Mouse (Mus musculus) mature B cell (primary cell): ENCODE results near the gene Nfix.

Source experiments
- in situ Hi-C: fragments of 300-500 bp; cut with MboI; formaldehyde crosslinking; loops from 2 replicates; pipeline ENCODE4 v1.14.3; 2019

Gene Nfix

DNA sequence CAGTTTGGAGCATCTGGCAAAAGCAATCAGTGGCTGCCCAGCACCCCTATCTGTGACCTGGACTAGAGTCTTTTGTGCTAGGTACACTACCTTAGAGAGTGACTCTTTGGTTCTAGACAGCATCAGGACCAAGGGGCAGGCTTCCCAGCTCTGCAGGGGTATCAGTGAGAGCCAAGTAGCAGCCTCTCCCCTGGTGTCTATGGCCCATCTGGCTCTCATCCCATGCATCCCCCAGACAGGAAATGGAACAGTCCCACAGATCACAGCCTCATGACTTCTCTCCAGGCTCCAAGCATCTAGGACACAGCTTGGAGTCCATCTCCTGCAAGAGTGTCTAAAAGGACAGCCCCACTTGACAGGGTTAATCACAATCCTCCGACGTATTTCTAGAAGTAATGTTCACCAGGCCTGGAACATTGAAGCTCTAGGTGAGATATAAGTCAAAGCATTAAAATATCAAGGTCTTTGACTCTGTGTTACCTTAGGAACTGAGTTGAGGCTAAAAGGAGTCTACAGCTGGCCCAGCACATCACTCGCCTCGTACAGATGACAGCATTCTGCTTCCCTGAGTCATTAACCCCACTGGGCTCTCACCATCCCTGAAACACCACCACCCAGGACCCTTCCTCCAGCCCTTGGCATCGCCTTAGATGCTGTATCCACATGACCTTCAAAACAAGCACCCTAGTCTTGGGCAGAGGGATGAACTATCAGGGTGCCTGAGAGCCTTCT, 81.0 kb downstream of the Nfix start:
- in situ Hi-C loops: no loop called here

DNA sequence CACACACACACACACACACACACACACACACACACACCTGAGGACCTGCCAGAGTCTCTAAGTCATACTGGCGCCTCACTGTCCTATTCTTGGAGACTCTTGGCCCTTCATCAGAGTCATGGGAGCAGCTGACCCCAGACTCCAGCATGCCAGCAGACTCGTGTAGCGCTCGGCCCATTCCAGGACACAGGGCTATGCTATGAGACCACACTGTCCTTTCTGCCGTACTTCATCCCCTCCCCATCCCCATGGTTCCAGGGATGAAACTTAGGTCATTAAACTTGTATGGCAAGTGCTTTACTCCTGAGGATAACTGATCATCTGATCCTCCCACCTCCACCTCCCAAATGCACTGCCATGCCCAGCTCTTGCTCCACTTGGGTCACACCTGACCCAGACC, 81.7 kb downstream of the Nfix start:
- in situ Hi-C loops: no loop called here

DNA sequence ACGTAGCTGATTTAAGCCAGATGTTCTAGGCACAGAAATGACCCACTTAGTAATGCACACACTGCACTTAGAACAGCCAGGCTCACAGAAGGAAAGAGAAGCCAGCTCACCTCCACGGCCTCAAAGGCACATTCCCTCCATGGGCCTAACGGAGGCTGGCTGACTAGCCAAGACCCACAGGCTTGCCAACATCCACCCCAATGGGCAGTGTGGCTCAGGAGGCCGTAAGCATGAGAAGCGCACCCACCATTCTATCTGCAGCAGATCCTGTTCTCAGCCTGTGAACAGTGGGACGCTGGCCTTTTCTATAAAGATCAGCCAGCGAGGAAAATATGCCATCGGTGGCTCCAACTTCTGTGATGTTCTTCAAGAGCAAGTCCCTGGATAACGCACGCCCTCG, 83.4 kb downstream of the Nfix start:
- in situ Hi-C loops: no loop called here

DNA sequence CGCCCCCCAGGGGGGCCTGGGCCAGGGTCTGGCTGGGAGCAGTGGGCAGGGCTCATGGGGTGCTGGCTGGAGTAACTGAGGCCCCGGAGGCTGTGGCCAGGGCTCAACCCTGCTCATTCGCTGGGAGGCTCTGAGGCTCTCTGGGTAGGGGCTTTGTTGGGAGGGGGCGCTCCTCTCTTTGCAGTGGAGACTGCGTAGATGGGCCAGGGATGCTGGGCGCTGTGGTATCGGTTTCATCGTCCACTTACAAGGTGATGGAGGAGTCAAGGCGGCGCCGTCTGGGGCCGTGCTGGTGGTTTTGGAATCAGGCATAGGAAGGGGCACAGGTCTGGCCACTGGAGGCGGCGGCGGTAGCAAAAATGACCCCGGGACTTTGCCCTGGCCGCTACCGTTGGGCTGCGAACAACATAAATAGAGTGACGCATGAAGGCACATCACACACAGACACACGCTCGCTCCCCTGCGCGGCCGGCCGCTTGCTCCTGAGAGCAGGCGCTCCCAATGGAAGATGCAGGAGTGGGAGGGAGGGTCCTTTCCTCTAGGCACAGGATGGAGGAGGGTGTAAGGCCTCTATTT, 84.2 kb downstream of the Nfix start:
- in situ Hi-C loops: no loop called here

DNA sequence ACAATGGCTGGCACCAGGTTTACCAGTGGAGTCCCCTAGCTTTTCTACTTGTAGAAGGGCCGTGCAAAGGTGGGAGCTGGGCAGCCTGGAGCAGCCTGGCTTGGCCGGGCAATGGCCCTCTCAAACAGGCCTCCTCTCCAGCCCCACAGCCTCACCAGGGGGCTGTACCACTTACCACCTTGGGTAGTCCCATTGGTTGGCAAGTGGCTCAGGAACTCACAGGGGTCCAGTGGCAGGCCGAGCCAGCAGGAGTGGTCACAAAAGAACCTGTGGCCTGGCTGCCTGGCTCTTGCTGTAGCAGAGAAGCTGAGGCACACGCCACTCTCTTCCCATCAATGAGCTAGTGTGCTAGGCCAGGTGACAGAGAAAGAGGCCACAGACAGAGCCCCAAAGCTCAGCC, 86.0 kb downstream of the Nfix start:
- in situ Hi-C loops: no loop called here

DNA sequence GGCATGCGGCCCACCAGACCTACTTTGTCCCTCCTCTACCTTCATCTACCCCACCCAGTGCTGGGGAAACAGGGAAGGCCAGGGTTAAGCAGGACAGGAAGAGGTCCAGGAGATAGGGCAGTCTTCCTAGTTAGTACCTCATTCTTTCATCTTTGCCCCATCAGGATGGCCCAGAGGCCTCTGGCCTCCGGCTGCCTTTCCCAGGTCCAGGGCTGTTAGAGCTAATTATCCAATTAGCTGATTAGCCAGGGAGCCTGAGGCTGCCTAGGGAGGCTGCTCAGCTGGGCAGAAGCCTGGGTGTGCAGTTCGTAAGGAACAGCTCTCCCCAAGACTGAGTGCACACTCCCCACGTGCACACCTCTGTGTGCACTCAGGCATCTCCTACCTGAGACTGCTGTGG, 86.8 kb downstream of the Nfix start:
- in situ Hi-C loops: no loop called here

DNA sequence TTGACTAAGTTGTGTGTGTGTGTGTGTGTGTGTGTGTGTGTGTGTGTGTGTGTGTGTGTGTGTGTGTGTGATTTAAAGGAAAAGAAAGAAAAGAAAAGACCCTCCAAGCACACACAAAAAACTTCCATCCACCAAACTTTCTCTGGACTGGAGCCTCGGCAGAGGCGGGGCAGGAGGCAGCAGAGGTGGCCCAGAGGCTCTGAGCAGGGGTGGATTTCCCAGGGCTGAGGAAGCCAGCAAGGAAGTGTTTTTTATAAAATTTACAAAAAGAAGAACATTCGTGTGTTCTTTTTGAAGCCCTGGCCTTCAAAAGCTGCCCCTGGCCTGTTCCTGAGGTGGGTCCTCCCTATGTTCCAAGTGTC, 87.4 kb downstream of the Nfix start:
- in situ Hi-C loops: no loop called here

DNA sequence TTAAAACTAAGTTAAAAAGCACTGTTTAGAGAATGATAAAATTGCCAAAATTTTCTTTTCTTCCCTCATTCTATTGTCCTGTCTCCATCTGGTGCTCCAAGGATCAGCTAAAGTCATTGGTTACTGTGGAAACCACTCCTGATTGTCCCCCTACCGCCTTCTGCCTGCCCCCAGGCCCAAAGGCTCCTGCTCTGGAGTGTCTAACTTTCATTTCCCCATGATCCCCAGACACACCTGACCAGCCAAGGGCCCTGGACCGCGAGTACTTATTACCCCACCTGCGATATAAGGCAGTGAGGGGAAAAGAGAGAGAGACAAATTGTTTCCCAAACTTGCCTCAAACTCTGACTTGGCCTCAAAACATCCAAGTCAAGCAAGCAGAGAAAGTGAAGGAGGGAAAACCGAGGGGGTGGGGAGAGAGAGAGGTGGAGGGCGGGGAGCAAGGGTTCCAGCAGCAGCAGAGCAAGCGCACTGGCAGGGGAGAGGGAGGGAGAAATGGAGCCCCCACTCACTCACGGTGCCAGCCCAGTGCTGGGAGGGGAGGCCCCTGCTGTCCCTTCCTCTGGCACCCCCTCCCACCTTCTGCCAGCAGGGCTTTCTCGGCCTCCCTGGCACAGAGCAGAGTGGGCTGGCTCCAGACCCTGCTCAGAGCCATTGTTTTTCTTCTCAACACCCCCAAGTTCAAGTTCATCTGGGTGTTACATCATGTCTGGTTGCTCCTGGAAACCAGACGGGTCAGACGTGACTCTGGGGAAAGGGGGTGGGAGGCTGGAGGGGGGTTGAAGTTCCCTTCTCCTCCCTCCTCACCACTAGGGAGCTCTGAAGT, 88.0 kb downstream of the Nfix start:
- in situ Hi-C loops: no loop called here

DNA sequence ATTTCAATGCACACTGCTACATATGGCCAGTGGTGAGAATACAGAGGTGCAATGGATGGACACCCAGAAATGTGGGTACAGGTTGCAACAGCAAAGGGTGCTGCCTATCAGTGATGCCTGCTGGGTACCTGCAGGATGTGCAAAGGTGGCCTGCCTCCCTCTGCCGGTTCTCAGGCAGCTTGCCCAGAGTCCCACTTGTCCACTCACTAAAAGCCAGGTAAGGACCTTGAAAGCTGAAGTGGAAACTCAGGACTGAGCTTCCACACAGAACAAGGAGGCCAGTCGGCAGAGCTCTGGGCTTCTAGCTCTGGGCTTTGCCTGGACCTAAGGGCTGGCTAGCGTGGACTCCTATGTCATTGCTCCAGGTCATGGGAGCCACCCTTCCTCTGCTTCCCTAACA, 88.8 kb downstream of the Nfix start:
- in situ Hi-C loops: no loop called here

DNA sequence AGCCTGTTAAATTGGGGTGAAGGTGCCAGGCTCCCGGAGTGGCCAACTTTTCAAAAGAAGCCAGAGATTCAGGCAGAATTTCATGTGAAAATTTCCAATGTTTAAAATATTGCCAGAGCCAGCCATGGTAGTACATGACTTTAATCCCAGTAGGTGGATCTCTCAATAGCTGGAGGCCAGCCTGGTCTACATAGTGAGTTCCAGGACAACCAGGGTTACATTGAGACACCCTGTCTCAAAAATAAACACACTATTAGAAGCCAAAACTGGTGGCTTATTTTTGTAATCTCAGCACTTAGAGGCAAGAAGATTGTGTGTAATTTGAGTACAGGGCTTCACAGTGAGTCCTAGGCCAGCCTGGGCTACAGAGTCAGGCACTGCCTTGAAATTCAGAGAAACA, 90.2 kb downstream of the Nfix start:
- in situ Hi-C loops: loop anchor here (5.0 kb wide), 1 partner anchor 102 kb away; no protein-coding TSS in a partner anchor

DNA sequence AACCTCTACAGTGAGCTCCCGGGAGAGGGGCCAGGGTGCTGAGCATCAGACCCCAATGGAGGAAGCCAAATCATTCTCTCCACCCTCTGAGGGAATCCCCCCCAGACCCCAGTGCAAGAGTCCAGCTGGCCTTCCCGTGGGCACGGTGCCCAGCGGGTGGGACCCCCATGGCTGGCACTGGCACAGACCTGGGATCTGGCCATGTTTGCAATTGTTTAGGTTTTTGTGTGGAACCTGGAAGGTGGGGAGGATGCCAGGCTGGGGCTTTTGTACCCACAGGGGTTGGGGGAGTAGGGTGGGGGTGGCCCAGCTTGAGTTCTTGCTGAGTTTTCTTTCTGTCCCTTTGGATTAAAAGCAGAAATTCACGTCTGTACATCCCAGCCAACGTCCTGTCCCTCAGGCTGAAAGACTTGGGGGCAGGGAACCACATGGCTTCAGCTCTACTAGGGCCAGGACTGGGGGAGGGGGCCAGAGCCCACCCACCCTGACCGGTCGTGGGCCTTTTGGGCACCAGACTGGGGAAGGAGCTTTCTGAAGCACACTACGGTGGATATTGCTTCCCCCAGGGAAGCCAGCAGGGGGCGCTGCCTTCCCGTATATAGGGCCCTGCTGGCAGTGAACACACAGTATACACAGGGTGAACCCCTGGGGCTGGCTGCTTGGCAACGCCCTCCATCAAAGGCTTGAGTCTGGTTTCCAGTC, 91.2 kb downstream of the Nfix start:
- in situ Hi-C loops: loop anchor here (5.0 kb wide), 1 partner anchor 103 kb away; no protein-coding TSS in a partner anchor

DNA sequence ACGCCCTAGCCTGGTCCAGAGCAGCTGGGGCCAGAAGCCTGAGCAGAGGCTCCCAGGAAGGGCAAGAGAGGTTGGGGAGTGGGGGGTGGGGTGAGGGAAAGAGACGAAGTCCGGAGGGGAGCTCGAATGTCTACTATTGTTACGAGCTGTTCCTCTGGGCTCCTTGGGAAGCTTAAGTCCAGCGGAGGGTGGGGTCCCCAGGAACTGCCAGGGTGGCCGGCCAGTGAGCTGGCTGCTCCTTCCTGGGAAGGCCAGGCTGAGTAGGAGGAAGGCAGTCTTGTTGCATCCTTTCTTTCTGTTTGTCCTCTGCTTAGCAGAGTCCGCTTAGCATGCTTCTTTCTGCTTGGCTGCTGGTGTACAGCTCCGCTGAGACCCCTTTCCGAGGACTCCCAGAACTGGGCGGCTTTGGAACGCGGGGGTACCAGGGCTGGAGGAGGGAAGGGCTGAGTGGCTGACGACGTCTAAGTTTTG, 92.0 kb downstream of the Nfix start:
- in situ Hi-C loops: loop anchor here (5.0 kb wide), 1 partner anchor 104 kb away; no protein-coding TSS in a partner anchor

DNA sequence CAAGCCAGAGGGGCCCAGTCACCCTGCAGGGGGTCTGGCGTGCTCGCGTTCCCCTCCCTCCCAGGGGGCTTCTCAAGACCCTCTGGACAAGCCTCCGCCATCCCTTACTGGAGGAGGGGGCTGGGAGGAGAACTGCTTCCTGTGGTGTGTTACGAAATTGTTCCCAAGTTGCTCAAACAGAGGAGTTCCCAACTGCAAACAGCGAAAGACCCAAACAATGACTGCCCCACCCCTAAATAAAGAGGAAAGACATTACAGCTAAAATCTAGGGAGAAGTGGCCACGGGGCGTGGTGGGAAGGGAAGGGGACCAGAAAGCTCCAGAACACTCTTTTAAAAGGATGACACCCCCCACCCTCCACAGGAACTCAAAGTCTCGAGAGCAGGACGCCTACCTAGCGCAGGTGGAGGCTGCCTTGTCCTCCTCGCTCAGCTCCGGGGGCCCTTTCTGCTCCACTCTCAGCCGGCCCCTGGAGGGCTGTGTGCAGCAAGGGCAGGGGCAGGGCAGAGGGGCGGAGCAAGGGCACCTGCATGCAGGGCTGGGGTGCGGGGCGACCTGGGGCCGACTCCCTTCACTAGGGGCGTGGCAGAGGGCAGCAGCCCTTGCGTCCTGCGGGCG, 92.8 kb downstream of the Nfix start:
- in situ Hi-C loops: loop anchor here (5.0 kb wide), 1 partner anchor 105 kb away; no protein-coding TSS in a partner anchor

DNA sequence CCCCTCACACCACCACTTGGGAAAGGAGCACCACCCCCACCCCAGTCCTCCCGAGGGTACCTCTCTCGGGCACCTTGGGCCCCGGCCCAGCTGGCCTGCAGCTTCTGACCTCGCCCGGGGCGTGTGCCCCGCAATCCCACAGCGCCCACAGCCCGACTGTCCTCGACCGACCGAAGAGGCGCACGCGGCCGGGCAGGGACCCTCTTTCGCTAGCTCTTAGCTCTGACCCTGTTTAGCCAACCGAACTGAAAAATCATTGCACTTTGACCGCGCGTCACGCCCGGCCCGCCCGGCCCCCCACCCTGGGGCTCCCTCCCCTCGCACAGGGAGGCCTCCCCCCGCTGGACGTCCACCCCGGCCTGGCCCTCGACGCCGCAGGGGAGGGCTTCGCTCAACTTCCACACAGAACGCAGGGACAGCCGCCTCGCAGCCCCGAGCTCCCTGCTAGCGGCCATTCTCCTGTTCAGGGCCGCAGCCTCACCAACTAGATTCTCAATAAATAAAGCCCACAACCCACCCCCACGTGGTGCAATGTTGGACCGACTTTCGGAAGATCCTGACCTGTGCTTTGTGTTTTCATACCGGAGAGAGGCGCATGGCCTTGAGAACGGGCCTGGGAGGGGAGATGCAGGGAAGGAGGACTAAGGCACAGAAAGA, 93.4 kb downstream of the Nfix start:
- in situ Hi-C loops: loop anchor here (5.0 kb wide), 1 partner anchor 106 kb away; no protein-coding TSS in a partner anchor

DNA sequence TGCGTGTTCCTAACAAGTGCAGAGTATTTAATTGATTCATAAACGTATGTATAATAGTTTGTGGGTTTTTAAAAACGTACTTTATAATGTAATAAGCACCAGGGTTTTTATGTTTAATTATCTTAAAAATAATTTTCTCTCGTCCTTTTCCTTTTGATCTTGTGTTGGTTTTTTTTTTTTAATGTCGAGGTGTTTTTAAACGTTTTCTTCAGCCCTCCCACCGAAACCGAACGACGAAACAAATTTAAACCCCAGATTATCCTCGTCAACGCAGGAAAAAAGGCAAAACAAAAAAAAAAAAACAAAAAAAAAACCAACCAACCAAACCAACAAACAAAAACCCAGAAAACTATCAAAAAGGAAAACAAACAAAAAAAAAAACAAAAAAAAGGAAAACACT, 94.2 kb downstream of the Nfix start:
- in situ Hi-C loops: loop anchor here (5.0 kb wide), 1 partner anchor 106 kb away; no protein-coding TSS in a partner anchor

DNA sequence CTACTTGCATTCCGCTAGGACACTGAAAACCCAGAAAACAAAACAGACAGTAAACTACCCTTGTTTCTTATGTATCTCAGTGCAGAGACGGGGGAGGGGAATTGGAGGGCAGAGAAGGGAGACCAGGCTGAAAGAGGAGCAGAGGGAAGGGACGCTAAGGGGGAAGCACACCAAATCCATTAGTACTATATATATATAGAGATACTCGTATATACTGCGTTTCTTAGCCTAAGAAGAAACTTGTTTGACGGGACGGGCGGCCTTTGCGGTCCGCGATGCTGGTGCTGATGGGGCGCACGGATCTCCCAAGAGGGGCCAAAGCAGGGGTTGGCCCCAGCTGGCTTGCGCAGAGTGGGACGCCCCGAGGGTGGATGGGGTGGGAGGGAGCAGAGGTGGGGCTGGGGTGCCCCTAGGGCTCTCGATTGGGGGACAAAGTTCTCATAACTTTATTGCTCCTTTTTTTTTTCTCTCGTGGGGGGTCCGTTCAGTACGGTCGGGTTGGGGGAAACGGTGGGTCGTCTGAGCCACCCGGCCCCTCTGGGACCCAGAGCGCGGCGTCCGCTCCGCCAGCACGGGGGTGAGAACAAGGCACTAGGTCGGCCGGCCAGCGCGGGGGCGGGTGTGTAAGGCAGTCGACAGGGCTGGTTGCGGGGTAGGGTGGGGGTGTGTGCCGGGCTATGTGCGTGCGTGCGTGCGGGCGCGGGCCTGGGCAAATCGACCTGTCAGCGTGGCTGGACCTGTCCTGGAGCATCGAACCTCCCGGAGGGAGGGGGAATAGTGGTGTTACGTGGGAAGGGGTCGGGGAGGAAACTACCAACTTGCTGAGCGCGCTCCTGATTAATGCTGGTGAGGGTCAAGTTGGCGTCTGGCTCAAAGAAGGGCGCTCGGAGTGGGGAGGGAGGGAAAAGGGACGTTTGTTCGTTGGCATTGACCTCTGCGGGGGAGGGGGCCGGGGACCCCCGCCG, 95.0 kb downstream of the Nfix start:
- in situ Hi-C loops: loop anchor here (5.0 kb wide), 1 partner anchor 107 kb away; no protein-coding TSS in a partner anchor

DNA sequence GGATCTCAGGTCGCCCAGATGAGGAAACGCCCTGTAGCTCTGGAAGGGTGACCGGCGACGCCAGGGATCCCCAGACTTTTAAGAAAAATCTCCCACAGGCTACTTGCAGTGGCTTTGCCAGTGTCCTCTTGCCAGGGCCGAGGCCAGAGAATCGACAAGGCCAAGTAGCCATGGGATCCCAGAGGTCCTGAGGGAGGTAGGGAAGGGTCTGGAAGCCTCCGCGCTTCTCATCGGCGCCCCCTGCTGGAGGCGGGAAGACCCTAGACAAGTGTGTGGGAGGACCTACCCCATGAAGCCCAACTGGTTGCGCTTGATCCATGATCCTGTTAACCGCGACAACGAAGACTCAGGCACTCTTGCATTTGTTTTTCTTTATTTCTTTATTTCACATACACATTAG, 95.8 kb downstream of the Nfix start:
- in situ Hi-C loops: no loop called here

DNA sequence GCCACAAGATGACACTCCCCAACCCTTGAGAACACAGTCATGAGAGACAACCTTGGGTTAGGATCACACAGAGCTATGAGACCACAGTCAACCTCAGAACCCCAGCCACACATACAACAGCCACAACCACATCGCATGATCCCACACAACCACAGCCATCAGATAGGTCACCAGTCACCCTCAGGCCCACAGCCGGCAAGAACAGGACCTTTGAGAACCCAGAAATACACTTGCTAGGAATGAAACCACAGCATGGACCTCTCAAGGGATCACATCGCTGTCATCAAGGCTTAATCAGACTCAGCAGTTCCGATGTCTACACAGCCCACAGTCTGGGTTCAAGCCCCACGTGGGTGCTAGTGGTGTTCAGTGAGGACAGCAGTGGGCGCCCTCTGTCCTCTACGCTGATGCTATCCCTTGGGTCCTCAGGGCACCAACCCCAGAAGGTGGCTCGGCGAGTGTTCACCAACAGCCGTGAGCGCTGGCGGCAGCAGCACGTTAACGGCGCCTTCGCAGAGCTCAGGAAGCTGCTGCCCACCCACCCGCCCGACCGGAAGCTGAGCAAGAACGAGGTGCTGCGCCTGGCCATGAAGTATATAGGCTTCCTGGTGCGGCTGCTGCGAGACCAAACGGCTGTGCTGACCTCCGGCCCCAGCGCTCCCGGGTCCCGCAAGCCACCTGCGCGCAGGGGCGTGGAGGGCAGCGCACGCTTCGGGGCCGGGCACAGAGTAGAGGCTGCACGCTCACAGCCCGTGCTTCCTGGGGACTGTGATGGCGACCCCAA, 96.5 kb downstream of the Nfix start:
- in situ Hi-C loops: no loop called here

DNA sequence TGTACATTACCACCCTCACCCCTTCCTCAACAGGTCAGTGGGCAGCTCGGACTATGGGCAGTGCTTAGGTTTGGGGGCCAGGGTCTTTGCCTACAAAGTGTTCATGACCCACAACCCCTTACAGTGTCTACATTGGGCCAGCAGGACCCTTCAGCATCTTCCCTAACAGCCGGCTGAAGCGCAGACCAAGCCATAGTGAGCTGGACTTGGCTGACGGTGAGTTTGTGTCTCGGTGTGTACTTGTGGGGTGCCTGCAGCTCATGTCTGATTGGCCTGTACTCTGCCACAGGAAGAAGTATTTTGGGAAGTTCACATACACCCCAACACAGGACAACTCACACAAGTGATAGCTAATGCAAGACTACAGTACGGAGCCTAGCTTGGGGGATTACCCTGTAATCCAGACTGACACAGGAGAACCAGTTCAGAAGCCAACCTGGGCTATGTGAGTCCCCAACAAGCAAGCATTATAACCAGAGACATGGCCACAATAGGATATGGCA, 97.1 kb downstream of the Nfix start:
- in situ Hi-C loops: no loop called here
